Mouse (Mus musculus) liver, adult 2 months (tissue): ENCODE data around the gene Pkdrej. TPM values are rescaled to one million over a fixed set of nuclear protein-coding genes. Genes with fewer than 3 reads are reported as not detected.
"Not testable (repeated sequence)": the region's sequence is repeated elsewhere in the genome, so short reads cannot be mapped to it uniquely, and the experiment has no call there.

ENCODE experiments used
- DNase-seq: peaks from one replicate; pipeline ENCODE4 v3.0.0-alpha.2; 2011; ENCODE audit warnings: low read depth, low spot score; ENCODE audit errors: extremely low read depth
- H3K27ac ChIP-seq: fragments of 200-500 bp; replicated peaks from 2 replicates; pipeline ENCODE4 v1.5.1; 2012; ENCODE audit warnings: low read depth, mild to moderate bottlenecking, control low read depth, inconsistent platforms, low read length; ENCODE audit not compliant: insufficient read depth
- H3K27me3 ChIP-seq: fragments of 200-500 bp; 2 replicates; pipeline ENCODE4 v1.6.1; 2012; ENCODE audit warnings: mild to moderate bottlenecking, moderate library complexity, low read length, inconsistent platforms; ENCODE audit not compliant: control insufficient read depth, insufficient read depth
- H3K36me3 ChIP-seq: fragments of 200-500 bp; 2 replicates; pipeline ENCODE4 v1.6.1; 2012; ENCODE audit warnings: low read length, inconsistent platforms; ENCODE audit not compliant: control insufficient read depth, insufficient read depth
- H3K4me1 ChIP-seq: fragments of 200-500 bp; 2 replicates; pipeline ENCODE4 v1.6.1; 2011; ENCODE audit warnings: low read length; ENCODE audit not compliant: control insufficient read depth, insufficient read depth
- H3K4me3 ChIP-seq: fragments of 200-500 bp; 2 replicates; pipeline ENCODE4 v1.5.1; 2011; ENCODE audit warnings: low read depth, mild to moderate bottlenecking, control low read depth, low read length, moderate library complexity; ENCODE audit not compliant: insufficient read depth
- H3K79me2 ChIP-seq: fragments of 200-500 bp; 2 replicates; pipeline ENCODE4 v1.6.1; 2012; ENCODE audit warnings: inconsistent platforms, mild to moderate bottlenecking, low read length, moderate library complexity; ENCODE audit not compliant: control insufficient read depth, insufficient read depth
- H3K9ac ChIP-seq: fragments of 200-500 bp; 2 replicates; pipeline ENCODE4 v1.6.1; 2012; ENCODE audit warnings: low read depth, mild to moderate bottlenecking, control low read depth, inconsistent platforms, low read length
- CTCF ChIP-seq: fragments of 200-500 bp; IDR thresholded peaks from 2 replicates; pipeline ENCODE4 v1.5.1; 2011; ENCODE audit warnings: low read depth, low read length, control low read depth
- POLR2A ChIP-seq: fragments of 200-500 bp; IDR thresholded peaks from 2 replicates; pipeline ENCODE4 v1.6.1; 2011; ENCODE audit warnings: low read length, control low read depth; ENCODE audit not compliant: insufficient read depth; ENCODE audit errors: extremely low read depth
- WGBS: fragments of 180-500 bp; shearing (Covaris S2); methylation state at CpG from one replicate; pipeline ENCODE4 v1.1.7; 2018; 5-methylcytosine and 5-hydroxymethylcytosine counted together
- polyA plus RNA-seq: library from polyadenylated mRNA; depleted of rRNA; stranded (reverse); fragments of >200 nt; gene quantifications from 2 replicates; pipeline ENCODE4 v1.2.3, GENCODE M21; 2012; rRNA removed
- total RNA-seq: library from RNA; depleted of rRNA; stranded (reverse); fragments of >200 nt; gene quantifications from 2 replicates; pipeline ENCODE4 v1.2.3, GENCODE M21; 2014; rRNA removed

Pkdrej gene
- under 0.01 and 0.09 TPM in 2 replicates for total RNA-seq
- polyA plus RNA-seq = 0.01 TPM in 2 replicates

- 3% methylated on average over 65 of the region's 65 CpGs for WGBS
- Histone ChIP-seq H3K36me3 (no peaks in the 10 kb centered on the region), H3K4me1 (peaks cover 4% of the 10 kb centered on the region; the same call in 1 of the 2 replicates), H3K79me2 (no peaks in the 10 kb centered on the region), H3K27me3 (0 out of 2 replicates have a peak, but pooled peaks cover 3% of the 10 kb centered on the region), H3K4me3 (peak within 1 kb of the TSS; percentile 25; the same call in 1 of the 2 replicates), H3K9ac (peak within 1 kb of the TSS; percentile 44), H3K27ac (no peak within 1 kb of the TSS)
- no peak for DNase-seq
- no peak for TF ChIP-seq CTCF
Observed at GRCm38 (mm10) chr15:85821203-85822010, at the start of gene Pkdrej. Pkdrej (minus strand) TSS chr15:85821734.

- Histone ChIP-seq H3K27ac (no peak overlapping the region), H3K9ac (no peak overlapping the region), H3K36me3 (no peaks in the 10 kb centered on the region), H3K79me2 (no peaks in the 10 kb centered on the region), H3K27me3 (no peaks in the 10 kb centered on the region), H3K4me3 (no peak overlapping the region), H3K4me1 (no peaks in the 10 kb centered on the region)
- TF ChIP-seq POLR2A = no peak
- peak; percentile 98 for TF ChIP-seq CTCF
- WGBS = 29% methylated on average over 6 of the region's 6 CpGs
- peak; percentile 61 for DNase-seq
Observed at GRCm38 (mm10) chr15:85867696-85868095, 46.2 kb upstream of the Pkdrej start.

DNA sequence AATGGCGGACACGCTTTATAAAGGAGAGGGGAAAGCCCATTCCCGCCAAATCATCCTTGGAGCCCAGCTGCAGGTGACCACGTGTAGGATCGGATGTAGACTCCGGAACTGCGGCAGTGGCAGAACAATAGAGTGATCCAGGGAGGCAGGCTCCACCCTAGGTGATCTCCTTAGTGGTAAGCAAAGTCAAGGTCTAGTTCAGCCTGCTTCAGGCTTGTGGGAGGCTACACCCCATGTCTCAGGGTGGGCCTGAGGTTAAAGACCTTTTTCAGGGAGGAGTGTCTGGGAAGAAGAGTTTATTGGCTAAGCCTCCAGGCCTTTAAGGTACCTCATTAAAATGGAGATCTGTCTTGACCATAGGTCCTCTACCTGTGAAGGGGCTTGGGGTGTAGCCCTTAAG lies 44.4 kb upstream of the Pkdrej start:
- not testable (repeated sequence) for H3K36me3 ChIP-seq, DNase-seq, H3K9ac ChIP-seq, H3K79me2 ChIP-seq, H3K4me1 ChIP-seq, H3K27ac ChIP-seq, H3K27me3 ChIP-seq, H3K4me3 ChIP-seq
- 97% methylated on average over 7 of the region's 7 CpGs for WGBS

- TF ChIP-seq POLR2A (0 out of 2 replicates have a peak, but pooled peaks have one; percentile 44), CTCF (no peak)
- H3K79me2 ChIP-seq = no peaks in the 10 kb centered on the region
- WGBS = under 1% methylated on average over 42 of the region's 42 CpGs
- H3K4me3 ChIP-seq = peak within 1 kb of the TSS; percentile 68
- H3K4me1 ChIP-seq = peaks cover 18% of the 10 kb centered on the region
- peak; percentile 96 for DNase-seq
- H3K36me3 ChIP-seq = no peaks in the 10 kb centered on the region
- H3K27me3 ChIP-seq = no peaks in the 10 kb centered on the region
- H3K9ac ChIP-seq = peak within 1 kb of the TSS; percentile 49
- peak within 1 kb of the TSS; percentile 5; the same call in 1 of the 2 replicates for H3K27ac ChIP-seq
Observed at GRCm38 (mm10) chr15:85859490-85860031, 38.0 kb upstream of the Pkdrej start, which contains the start of gene Gtse1. Gtse1 (plus strand) TSS chr15:85859745.

DNA sequence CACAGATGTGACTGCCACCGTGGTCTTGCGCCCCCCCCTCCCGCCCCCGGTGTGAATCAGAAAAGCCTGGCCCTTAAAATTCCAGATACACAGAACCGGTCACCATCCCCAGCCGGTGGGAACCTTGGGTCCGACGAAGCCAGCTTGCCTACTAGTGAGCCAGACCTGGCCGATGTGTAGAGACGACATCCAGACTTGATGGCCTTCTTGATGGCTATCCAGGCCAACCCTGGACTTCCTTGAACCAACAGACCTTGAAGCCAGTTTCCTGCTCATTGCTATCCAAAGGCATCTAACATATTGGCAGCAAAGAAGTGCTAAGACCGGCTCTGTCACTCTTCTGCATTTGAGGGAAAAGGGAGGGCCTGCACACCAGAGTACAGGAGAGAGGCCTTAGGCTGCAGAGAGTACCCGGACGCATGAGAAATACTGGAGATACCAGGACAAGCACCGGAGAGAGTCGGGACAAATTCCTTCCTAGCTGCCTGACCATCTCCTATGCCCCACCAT lies 37.5 kb upstream of the Pkdrej start:
- peaks cover 2% of the 10 kb centered on the region; the same call in 1 of the 2 replicates for H3K36me3 ChIP-seq
- TF ChIP-seq CTCF = no peak
- no peak for TF ChIP-seq POLR2A
- no peaks in the 10 kb centered on the region for H3K79me2 ChIP-seq
- peaks cover 18% of the 10 kb centered on the region for H3K4me1 ChIP-seq
- peak overlapping the region; percentile 17 for H3K4me3 ChIP-seq
- H3K27me3 ChIP-seq = no peaks in the 10 kb centered on the region
- DNase-seq = no peak
- H3K27ac ChIP-seq = peak overlapping the region; percentile 5; the same call in 1 of the 2 replicates
- peak overlapping the region; percentile 34 for H3K9ac ChIP-seq
- WGBS = 8% methylated on average over 15 of the region's 15 CpGs
